Mouse (Mus musculus) granulocyte monocyte progenitor cell, adult 5-6 weeks (primary cell): ENCODE data around the gene Fndc3b. TPM values are rescaled to one million over a fixed set of nuclear protein-coding genes. Genes with fewer than 3 reads are reported as not detected.
A peak's percentile ranks its signal among the peaks of the same experiment; 100 is the strongest.
"Not testable (repeated sequence)": the region's sequence is repeated elsewhere in the genome, so short reads cannot be mapped to it uniquely, and the experiment has no call there.

Experiments used
- ATAC-seq: replicated peaks from 2 replicates; pipeline ENCODE4 v1.8.0; 2016; ENCODE audit warnings: mild to moderate bottlenecking, moderate TSS enrichment, inconsistent platforms; ENCODE audit not compliant: poor library complexity, severe bottlenecking
- total RNA-seq, 2 experiments: library from RNA; stranded (forward) in 1 of 2; stranded (reverse) in 1 of 2; fragments of 200-712, 200-1000 nt in 1 of 2; fragments of >200 nt in 1 of 2; fragmentation: Nextera tagmentation in 1 of 2; gene quantifications; 2 replicates each; pipeline ENCODE4 v1.2.3; 2014 to 2017

Gene Fndc3b
- total RNA-seq, 2 experiments from 2014 or later: 21.3 to 48.8 TPM

GRCm38 (mm10) chr3:27449447-27449846 lies 261.7 kb downstream of the Fndc3b start:
- ATAC-seq: peak; percentile 75

- ATAC-seq: no peak
Measured at GRCm38 (mm10) chr3:27448367-27448766, 262.7 kb downstream of the Fndc3b start.

GRCm38 (mm10) chr3:27439704-27440103 lies 271.4 kb downstream of the Fndc3b start:
- peak; percentile 53 for ATAC-seq

GRCm38 (mm10) chr3:27435096-27435620 lies 275.9 kb downstream of the Fndc3b start:
- ATAC-seq: no peak

GRCm38 (mm10) chr3:27432981-27433380 lies 278.1 kb downstream of the Fndc3b start:
- ATAC-seq: no peak

- no peak for ATAC-seq
Measured at GRCm38 (mm10) chr3:27430621-27431263, 280.4 kb downstream of the Fndc3b start.

- no peak for ATAC-seq
Measured at GRCm38 (mm10) chr3:27427406-27427805, 283.7 kb downstream of the Fndc3b start.

- ATAC-seq: no peak
Measured at GRCm38 (mm10) chr3:27424049-27424667, 286.9 kb downstream of the Fndc3b start.

GRCm38 (mm10) chr3:27422521-27422920 lies 288.6 kb downstream of the Fndc3b start:
- no peak for ATAC-seq

GRCm38 (mm10) chr3:27421980-27422379 lies 289.1 kb downstream of the Fndc3b start:
- no peak for ATAC-seq

GRCm38 (mm10) chr3:27418602-27419001 lies 292.5 kb downstream of the Fndc3b start:
- peak; percentile 66 for ATAC-seq

GRCm38 (mm10) chr3:27416786-27417185 lies 294.3 kb downstream of the Fndc3b start:
- no peak for ATAC-seq

- no peak for ATAC-seq
Measured at GRCm38 (mm10) chr3:27413566-27413965, 297.5 kb downstream of the Fndc3b start.

- ATAC-seq: no peak
Measured at GRCm38 (mm10) chr3:27411286-27411685, 299.8 kb downstream of the Fndc3b start.

GRCm38 (mm10) chr3:27408564-27408963 lies 302.5 kb downstream of the Fndc3b start:
- ATAC-seq: no peak

GRCm38 (mm10) chr3:27406440-27406839 lies 304.7 kb downstream of the Fndc3b start:
- no peak for ATAC-seq

- ATAC-seq: not testable (repeated sequence)
Measured at GRCm38 (mm10) chr3:27400996-27401395, 310.1 kb downstream of the Fndc3b start.

- ATAC-seq: no peak
Measured at GRCm38 (mm10) chr3:27389923-27390322, 321.2 kb downstream of the Fndc3b start.

- no peak for ATAC-seq
Measured at GRCm38 (mm10) chr3:27384836-27385235, 326.3 kb downstream of the Fndc3b start.

GRCm38 (mm10) chr3:27377935-27378334 lies 333.2 kb downstream of the Fndc3b start:
- no peak for ATAC-seq

GRCm38 (mm10) chr3:27374396-27374795 lies 336.7 kb downstream of the Fndc3b start:
- ATAC-seq: no peak
